Mouse (Mus musculus) midbrain, embryonic 10.5 days (tissue): Measurements from ENCODE around the gene Muc4. TPM values are rescaled to one million over a fixed set of nuclear protein-coding genes. Genes with fewer than 3 reads are reported as not detected.

ENCODE experiments used
- polyA plus RNA-seq: library from polyadenylated mRNA; unstranded; fragments of >200 nt; fragmentation: Nextera tagmentation; extraction: Ambion mirVana; gene quantifications from 2 replicates; pipeline ENCODE4 v1.2.1, GENCODE M21; 2016

Muc4 gene
- polyA plus RNA-seq, 1 experiment from 2014 or later, result 1.5 TPM

Other genes with a start within 250 kb of the Muc4 start
- gene Slc51a, start 248.0 kb upstream of the Muc4 start, polyA plus RNA-seq, result 0.16 and 0.35 TPM in 2 replicates
- not detected in 2 replicates for gene Zdhhc19, start 239.6 kb upstream of the Muc4 start, polyA plus RNA-seq
- 68.7 and 71.9 TPM in 2 replicates for gene Tfrc, start 127.0 kb upstream of the Muc4 start, polyA plus RNA-seq
- 8.4 and 9.8 TPM in 2 replicates for gene Tnk2, start 92.0 kb upstream of the Muc4 start, polyA plus RNA-seq
- not detected in 2 replicates for gene Muc20, start 61.5 kb downstream of the Muc4 start, polyA plus RNA-seq
- not detected in 2 replicates for gene Smbd1, start 74.6 kb downstream of the Muc4 start, polyA plus RNA-seq
- gene Fyttd1, start 141.6 kb downstream of the Muc4 start, polyA plus RNA-seq, result 92.6 and 95.0 TPM in 2 replicates
- 19.0 and 22.0 TPM in 2 replicates for gene Rubcn, start 141.9 kb downstream of the Muc4 start, polyA plus RNA-seq
- 32.1 and 40.3 TPM in 2 replicates for gene Lrch3, start 178.2 kb downstream of the Muc4 start, polyA plus RNA-seq